Mouse (Mus musculus) intestine, embryonic 14.5 days (tissue): Measurements from ENCODE around the gene Mtf1. TPM values are rescaled to one million over a fixed set of nuclear protein-coding genes. Genes with fewer than 3 reads are reported as not detected.
A peak's percentile ranks its signal among the peaks of the same experiment; 100 is the strongest.

Source experiments
- ATAC-seq: fragments of 200-750 bp; cut with Nextera tagmentation; replicated peaks from 2 replicates; pipeline ENCODE4 v1.8.0; 2017; ENCODE audit warnings: low read depth, moderate number of reproducible peaks, moderate TSS enrichment, moderate library complexity; ENCODE audit not compliant: low FRiP score, low TSS enrichment
- DNase-seq: peaks from one replicate; pipeline ENCODE4 v3.0.0-alpha.2; 2018; ENCODE audit warnings: low spot score
- H3K27ac ChIP-seq: fragments of 300-500 bp; sonication (generic); 2 replicates; pipeline ENCODE4 v1.5.1; 2014; ENCODE audit warnings: low read depth, mild to moderate bottlenecking, control low read depth
- H3K27me3 ChIP-seq: fragments of 300-500 bp; sonication (generic); replicated peaks from 2 replicates; pipeline ENCODE4 v1.6.1; 2014; ENCODE audit warnings: low read length, control low read depth; ENCODE audit not compliant: control insufficient read depth, insufficient read depth
- H3K36me3 ChIP-seq: fragments of 300-500 bp; sonication (generic); 2 replicates; pipeline ENCODE4 v1.6.1; 2014; ENCODE audit warnings: low read length, control low read depth; ENCODE audit not compliant: control insufficient read depth, insufficient read depth
- H3K4me1 ChIP-seq: fragments of 300-500 bp; sonication (generic); replicated peaks from 2 replicates; pipeline ENCODE4 v1.6.1; 2014; ENCODE audit warnings: low read length, control low read depth, mixed read lengths; ENCODE audit not compliant: control insufficient read depth, insufficient read depth
- H3K4me2 ChIP-seq: fragments of 300-500 bp; sonication (generic); 2 replicates; pipeline ENCODE4 v1.6.1; 2014; ENCODE audit warnings: low read length
- H3K4me3 ChIP-seq: fragments of 300-500 bp; sonication (generic); 2 replicates; pipeline ENCODE4 v1.5.1; 2014; ENCODE audit warnings: low read depth, low read length, control low read depth, mixed read lengths
- H3K9ac ChIP-seq: fragments of 300-500 bp; sonication (generic); 2 replicates; pipeline ENCODE4 v1.6.1; 2014; ENCODE audit warnings: mild to moderate bottlenecking, low read length
- H3K9me3 ChIP-seq: fragments of 300-500 bp; sonication (generic); 2 replicates; pipeline ENCODE4 v1.6.1; 2016; ENCODE audit warnings: low read length, control low read depth; ENCODE audit not compliant: control insufficient read depth
- WGBS: fragments of 180-500 bp; shearing (Covaris S2); extraction: QIAGEN DNeasy Blood & Tissue Kit; methylation state at CpG from one replicate; pipeline ENCODE4 v1.1.7; 2014; 5-methylcytosine and 5-hydroxymethylcytosine counted together
- polyA plus RNA-seq: library from polyadenylated mRNA; unstranded; fragments of >200 nt; fragmentation: Nextera tagmentation; extraction: Ambion mirVana; gene quantifications from 2 replicates; pipeline ENCODE4 v1.2.1, GENCODE M21; 2014

The Mtf1 gene
- polyA plus RNA-seq, 1 experiment from 2014 or later, result 11.9 TPM

DNA sequence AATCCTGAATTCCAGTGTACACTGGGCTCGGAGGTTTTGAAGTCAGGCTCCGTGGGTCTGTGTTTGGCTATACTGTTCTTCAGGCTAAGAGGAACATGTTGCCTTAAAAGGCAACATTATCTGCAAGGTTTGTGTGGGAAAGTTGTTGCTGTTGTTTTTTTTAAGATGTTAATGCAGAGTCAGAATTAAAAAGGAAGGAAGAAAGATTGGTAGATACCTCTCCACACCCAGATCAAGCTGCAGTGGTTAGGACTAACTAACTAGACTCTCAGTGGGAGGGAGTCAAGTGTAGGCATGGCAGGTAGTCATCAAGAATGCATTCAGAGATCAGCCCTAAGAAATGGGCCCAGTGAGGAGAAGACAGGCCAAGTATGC, 35.4 kb upstream of the Mtf1 start:
- no peak for DNase-seq
- no peak overlapping the region for H3K9ac ChIP-seq
- no peaks in the 10 kb centered on the region for H3K9me3 ChIP-seq
- H3K36me3 ChIP-seq, result no peaks in the 10 kb centered on the region
- H3K27me3 ChIP-seq, result no peaks in the 10 kb centered on the region
- no peak overlapping the region for H3K4me2 ChIP-seq
- no peak overlapping the region for H3K4me3 ChIP-seq
- ATAC-seq, result no peak
- no peaks in the 10 kb centered on the region for H3K4me1 ChIP-seq
- H3K27ac ChIP-seq, result no peak overlapping the region
- 73% methylated on average over 2 of the region's 2 CpGs for WGBS

DNA sequence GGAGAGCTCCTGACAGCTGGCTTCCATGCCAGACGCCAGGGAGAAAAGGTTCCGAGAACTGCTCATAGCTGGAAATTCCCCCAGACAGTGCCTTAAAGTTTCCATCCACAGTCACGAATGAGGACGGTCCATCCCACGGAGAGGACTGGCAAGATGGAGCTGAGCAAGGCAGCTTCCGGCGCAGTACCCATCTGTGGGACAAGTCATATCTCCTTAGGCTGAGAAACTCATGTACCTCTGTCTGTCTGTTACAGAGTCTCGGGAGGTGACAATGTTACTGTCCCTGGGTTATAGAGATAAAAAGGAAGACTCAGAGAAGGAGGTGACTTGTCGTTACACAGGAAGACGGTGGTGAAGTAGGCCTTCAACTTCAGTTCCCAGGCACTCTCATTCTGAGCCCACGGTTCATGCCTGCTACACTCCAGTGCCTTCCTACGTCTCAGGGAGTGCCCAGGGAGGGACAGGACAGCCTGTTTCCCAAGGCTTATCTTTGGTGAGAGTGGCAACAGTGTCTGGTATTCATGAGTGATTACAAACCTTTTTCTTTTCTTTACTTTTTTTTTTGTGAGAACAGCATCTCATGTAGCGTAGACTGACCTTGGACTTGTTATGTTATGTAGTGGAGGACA, 32.8 kb upstream of the Mtf1 start:
- Histone ChIP-seq H3K27ac (no peak overlapping the region), H3K4me1 (no peaks in the 10 kb centered on the region), H3K4me3 (no peak overlapping the region), H3K36me3 (no peaks in the 10 kb centered on the region), H3K9ac (no peak overlapping the region), H3K27me3 (no peaks in the 10 kb centered on the region), H3K9me3 (no peaks in the 10 kb centered on the region), H3K4me2 (no peak overlapping the region)
- DNase-seq (no peak), ATAC-seq (no peak)
- 82% methylated on average over 13 of the region's 13 CpGs for WGBS

DNA sequence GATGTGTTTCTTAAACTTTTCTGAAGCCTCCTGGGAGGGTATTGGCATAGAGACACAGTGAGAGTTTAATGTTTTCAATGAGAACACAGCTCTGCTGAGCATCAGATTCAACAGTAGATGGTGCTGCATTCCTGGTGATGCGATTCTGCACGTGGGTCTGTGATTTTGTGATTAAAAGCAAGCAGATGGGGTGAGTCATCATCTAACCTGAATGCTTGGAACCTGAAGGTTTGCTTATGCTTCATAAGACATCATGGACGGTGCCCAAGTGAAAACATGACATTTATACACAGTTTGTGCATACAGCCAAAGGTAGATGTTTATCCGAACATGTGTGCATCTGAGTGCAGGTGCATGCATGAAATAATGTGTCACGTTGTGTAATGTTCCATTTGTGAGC, 31.3 kb upstream of the Mtf1 start:
- no peaks in the 10 kb centered on the region for H3K36me3 ChIP-seq
- no peak overlapping the region for H3K27ac ChIP-seq
- H3K27me3 ChIP-seq, result no peaks in the 10 kb centered on the region
- no peak overlapping the region for H3K9ac ChIP-seq
- H3K4me3 ChIP-seq, result no peak overlapping the region
- ATAC-seq, result no peak
- H3K4me1 ChIP-seq, result no peaks in the 10 kb centered on the region
- H3K4me2 ChIP-seq, result no peak overlapping the region
- H3K9me3 ChIP-seq, result no peaks in the 10 kb centered on the region
- WGBS, result 70% methylated on average over 5 of the region's 5 CpGs
- DNase-seq, result no peak

DNA sequence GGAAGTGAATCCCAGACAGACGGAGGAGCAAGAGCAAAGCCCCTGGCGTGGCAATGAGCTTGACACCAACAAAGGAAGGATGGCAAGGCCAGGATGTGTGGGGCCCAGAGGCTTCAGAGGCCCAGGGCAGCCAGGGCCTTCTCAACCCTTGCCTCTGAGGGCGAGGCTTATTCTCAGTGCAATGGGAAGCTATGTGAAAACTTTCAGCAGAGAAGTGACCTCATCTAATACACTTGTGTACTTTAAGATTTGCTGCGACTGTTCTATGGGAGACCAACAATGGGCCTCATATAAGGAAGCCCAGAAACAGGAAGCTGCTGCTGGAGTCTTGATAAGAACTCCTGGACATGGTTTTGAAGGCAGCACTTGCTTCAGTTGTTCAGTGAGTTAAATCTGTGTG, 29.8 kb upstream of the Mtf1 start:
- H3K4me3 ChIP-seq, result no peak overlapping the region
- no peak overlapping the region for H3K9ac ChIP-seq
- peak; percentile 74; the same call in 1 of the 2 replicates for ATAC-seq

DNA sequence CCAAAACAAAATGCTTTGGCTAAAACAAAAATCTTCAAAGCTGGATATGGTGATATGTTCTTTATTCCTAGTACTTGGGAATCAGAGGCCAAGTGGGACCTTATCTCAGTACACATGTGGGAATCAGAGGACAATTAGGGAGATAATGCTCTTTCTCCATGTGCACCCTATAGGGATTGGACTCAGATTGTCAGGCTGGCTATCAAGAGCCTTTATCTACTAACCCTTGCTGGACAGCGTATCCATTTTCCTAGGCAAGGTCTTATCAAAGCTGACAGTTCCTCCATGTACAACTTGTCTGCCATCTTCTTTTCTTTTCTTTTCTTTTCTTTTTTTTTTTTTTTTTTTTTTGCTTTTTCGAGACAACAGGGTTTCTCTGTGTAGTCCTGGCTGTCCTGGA, 28.5 kb upstream of the Mtf1 start:
- ATAC-seq (no peak), DNase-seq (no peak)
- no peaks in the 10 kb centered on the region for H3K27me3 ChIP-seq
- WGBS, result 91% methylated on average over 1 of the region's 2 CpGs
- no peaks in the 10 kb centered on the region for H3K9me3 ChIP-seq
- no peak overlapping the region for H3K4me2 ChIP-seq
- H3K36me3 ChIP-seq, result peaks cover 9% of the 10 kb centered on the region; the same call in 1 of the 2 replicates
- H3K9ac ChIP-seq, result no peak overlapping the region
- no peaks in the 10 kb centered on the region for H3K4me1 ChIP-seq
- no peak overlapping the region for H3K4me3 ChIP-seq
- no peak overlapping the region for H3K27ac ChIP-seq

More for the DNA sequence above, 29.8 kb upstream of the Mtf1 start:
- Histone ChIP-seq H3K4me2 (no peak overlapping the region), H3K27ac (peak overlapping the region; percentile 14), H3K9me3 (no peaks in the 10 kb centered on the region), H3K27me3 (no peaks in the 10 kb centered on the region), H3K36me3 (0 out of 2 replicates have a peak, but pooled peaks cover 1% of the 10 kb centered on the region), H3K4me1 (no peaks in the 10 kb centered on the region)
- DNase-seq, result peak; percentile 51
- WGBS, result 50% methylated on average over 4 of the region's 4 CpGs

DNA sequence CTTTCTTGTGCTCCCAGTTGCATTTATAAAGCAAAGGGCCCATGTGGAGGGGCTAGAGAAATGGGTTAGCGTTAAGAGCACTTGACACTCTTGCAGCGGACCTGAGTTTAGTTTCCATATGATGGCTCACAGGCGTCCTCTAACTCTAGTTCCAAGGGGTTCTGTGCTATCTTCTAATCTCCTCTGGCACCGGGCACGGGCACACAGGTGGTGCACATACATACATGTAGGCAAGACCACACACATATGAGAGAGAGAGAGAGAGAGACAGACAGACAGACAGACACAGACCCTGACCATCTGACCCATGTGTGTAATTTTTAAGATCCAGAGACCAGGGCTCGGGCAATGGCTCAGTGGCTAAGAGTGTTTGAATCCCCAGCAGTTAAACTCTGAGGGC, 27.9 kb upstream of the Mtf1 start:
- H3K4me2 ChIP-seq, result no peak overlapping the region
- no peak overlapping the region for H3K27ac ChIP-seq
- H3K9ac ChIP-seq, result no peak overlapping the region
- H3K4me1 ChIP-seq, result no peaks in the 10 kb centered on the region
- H3K9me3 ChIP-seq, result no peaks in the 10 kb centered on the region
- no peak overlapping the region for H3K4me3 ChIP-seq
- ATAC-seq, result no peak
- DNase-seq, result no peak
- no peaks in the 10 kb centered on the region for H3K27me3 ChIP-seq
- WGBS, result 90% methylated on average over 6 of the region's 6 CpGs
- peaks cover 15% of the 10 kb centered on the region; the same call in 1 of the 2 replicates for H3K36me3 ChIP-seq

DNA sequence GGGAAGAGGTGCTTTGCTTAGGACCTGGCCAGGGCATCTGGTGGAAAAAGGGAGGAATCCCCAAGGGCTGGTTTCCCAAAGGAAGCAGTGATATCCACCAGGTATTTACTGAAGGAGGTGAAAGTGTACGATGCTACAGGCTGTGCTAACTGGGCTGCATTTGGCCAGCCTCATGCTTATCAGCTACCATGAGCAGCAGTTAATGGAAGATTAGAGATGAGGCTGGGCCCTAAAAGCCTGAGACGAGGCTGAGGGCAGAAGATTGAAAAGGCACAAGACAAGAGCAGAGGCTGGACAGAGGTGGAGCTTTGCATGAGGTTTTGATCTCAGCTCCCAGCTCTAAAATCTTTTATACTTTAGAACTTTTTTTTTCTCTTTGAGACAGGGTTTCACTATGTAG, 27.5 kb upstream of the Mtf1 start:
- 71% methylated on average over 2 of the region's 2 CpGs for WGBS
- Histone ChIP-seq H3K4me1 (no peaks in the 10 kb centered on the region), H3K27ac (no peak overlapping the region), H3K4me2 (no peak overlapping the region), H3K9me3 (no peaks in the 10 kb centered on the region), H3K27me3 (no peaks in the 10 kb centered on the region), H3K4me3 (no peak overlapping the region), H3K36me3 (peaks cover 18% of the 10 kb centered on the region; the same call in 1 of the 2 replicates), H3K9ac (no peak overlapping the region)
- ATAC-seq (no peak), DNase-seq (no peak)

DNA sequence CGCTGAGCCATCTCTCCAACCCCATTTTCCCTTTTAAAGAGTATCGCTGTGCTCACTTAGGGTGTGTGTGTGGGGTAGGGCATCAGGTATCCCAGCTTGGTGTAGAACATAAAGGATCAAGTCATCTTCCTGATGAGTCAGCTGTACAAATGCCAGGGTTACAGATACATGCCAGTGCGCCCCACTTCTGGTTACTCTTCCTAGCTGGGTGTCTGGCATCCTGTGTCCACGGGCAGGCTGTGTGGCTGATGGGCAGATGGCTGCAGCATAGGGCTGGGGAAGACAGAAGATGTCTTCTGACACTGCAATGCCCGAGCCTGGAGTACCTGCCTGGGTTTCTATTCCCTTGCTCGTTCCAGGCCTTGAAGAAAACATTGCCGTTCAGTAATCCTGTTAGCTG, 20.5 kb upstream of the Mtf1 start:
- no peak for ATAC-seq

DNA sequence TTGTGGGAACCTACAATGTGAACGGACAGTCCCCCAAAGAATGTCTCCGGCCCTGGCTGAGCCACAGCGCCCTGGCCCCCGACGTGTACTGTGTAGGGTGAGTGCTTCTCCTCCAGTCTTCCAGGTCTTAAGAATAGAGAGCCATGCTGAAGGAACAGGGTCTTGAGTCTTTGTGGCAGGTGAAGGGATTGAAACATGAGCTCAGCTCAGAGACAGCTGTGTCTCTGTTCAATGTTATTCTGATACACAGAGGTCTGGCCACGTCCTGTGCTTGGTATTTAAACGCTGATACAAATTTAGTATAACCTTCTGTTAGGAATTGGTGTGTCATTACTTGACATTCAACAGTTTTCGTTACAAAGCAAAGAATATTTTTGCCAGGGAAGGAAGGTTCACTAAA, 19.5 kb upstream of the Mtf1 start:
- no peak overlapping the region for H3K4me2 ChIP-seq
- no peak overlapping the region for H3K4me3 ChIP-seq
- H3K36me3 ChIP-seq, result peaks cover 83% of the 10 kb centered on the region
- no peak for ATAC-seq
- DNase-seq, result no peak
- WGBS, result 91% methylated on average over 8 of the region's 8 CpGs
- H3K27me3 ChIP-seq, result no peaks in the 10 kb centered on the region
- no peaks in the 10 kb centered on the region for H3K4me1 ChIP-seq
- H3K9ac ChIP-seq, result no peak overlapping the region
- no peak overlapping the region for H3K27ac ChIP-seq
- H3K9me3 ChIP-seq, result no peaks in the 10 kb centered on the region

More for the DNA sequence above, 20.5 kb upstream of the Mtf1 start:
- H3K9ac ChIP-seq, result no peak overlapping the region
- no peak overlapping the region for H3K4me3 ChIP-seq
- 92% methylated on average over 7 of the region's 7 CpGs for WGBS
- H3K36me3 ChIP-seq, result peaks cover 77% of the 10 kb centered on the region
- no peak overlapping the region for H3K27ac ChIP-seq
- H3K4me1 ChIP-seq, result no peaks in the 10 kb centered on the region
- DNase-seq, result no peak
- no peaks in the 10 kb centered on the region for H3K27me3 ChIP-seq
- H3K4me2 ChIP-seq, result no peak overlapping the region
- no peaks in the 10 kb centered on the region for H3K9me3 ChIP-seq
